Mouse (Mus musculus): ENCODE results near the gene Pde10a. TPM values are rescaled to one million over a fixed set of nuclear protein-coding genes. Genes with fewer than 3 reads are reported as not detected.

Gene Pde10a
- polyA plus RNA-seq, 1 experiment from 2014 or later, result 2.6 TPM

GRCm38 (mm10) chr17:9002438-9002837, 477.3 kb downstream of the Pde10a start:
- H3K4me3 ChIP-seq (ENCODE audit: low read depth, low read length), result no peak overlapping the region
- H3K9me3 ChIP-seq (ENCODE audit: low read depth, low read length), result no peaks in the 10 kb centered on the region
- no peaks in the 10 kb centered on the region for H3K27me3 ChIP-seq (ENCODE audit: insufficient read depth, low read length)
- DNase-seq, result no peak
- no peak overlapping the region for H3K27ac ChIP-seq (ENCODE audit: low read depth)
- no peak for ATAC-seq (ENCODE audit: insufficient read depth)
- no peaks in the 10 kb centered on the region for H3K36me3 ChIP-seq (ENCODE audit: insufficient read depth)
- WGBS, result 70% methylated on average over 4 of the region's 4 CpGs
- no peak for TF ChIP-seq CTCF (IDR thresholded peaks at IDR 0.05; ENCODE audit: low read depth)
- H3K9ac ChIP-seq, result no peak overlapping the region
- H3K4me2 ChIP-seq, result no peak overlapping the region
- H3K4me1 ChIP-seq (ENCODE audit: insufficient read depth), result no peaks in the 10 kb centered on the region

GRCm38 (mm10) chr17:9004516-9004915, 479.3 kb downstream of the Pde10a start:
- no peaks in the 10 kb centered on the region for H3K36me3 ChIP-seq (ENCODE audit: insufficient read depth)
- H3K27ac ChIP-seq (ENCODE audit: low read depth), result no peak overlapping the region
- no peak overlapping the region for H3K4me3 ChIP-seq (ENCODE audit: low read depth, low read length)
- no peak overlapping the region for H3K4me2 ChIP-seq
- no peak for TF ChIP-seq CTCF (IDR thresholded peaks at IDR 0.05; ENCODE audit: low read depth)
- whole genome bisulfite sequencing, result 77% methylated on average over 4 of the region's 4 CpGs
- no peaks in the 10 kb centered on the region for H3K9me3 ChIP-seq (ENCODE audit: low read depth, low read length)
- H3K4me1 ChIP-seq (ENCODE audit: insufficient read depth), result no peaks in the 10 kb centered on the region
- H3K9ac ChIP-seq, result no peak overlapping the region
- H3K27me3 ChIP-seq (ENCODE audit: insufficient read depth, low read length), result no peaks in the 10 kb centered on the region
- ATAC-seq (ENCODE audit: insufficient read depth), result no peak
- no peak for DNase-seq

GRCm38 (mm10) chr17:9023198-9023942, 498.2 kb downstream of the Pde10a start:
- Histone ChIP-seq H3K4me2 (no peak overlapping the region), H3K4me1 (ENCODE audit: insufficient read depth) (no peaks in the 10 kb centered on the region), H3K27me3 (ENCODE audit: insufficient read depth, low read length) (no peaks in the 10 kb centered on the region), H3K4me3 (ENCODE audit: low read depth, low read length) (no peak overlapping the region), H3K9me3 (ENCODE audit: low read depth, low read length) (no peaks in the 10 kb centered on the region), H3K36me3 (ENCODE audit: insufficient read depth) (no peaks in the 10 kb centered on the region), H3K9ac (no peak overlapping the region), H3K27ac (ENCODE audit: low read depth) (no peak overlapping the region)
- peak; percentile 11 for DNase-seq
- ATAC-seq (ENCODE audit: insufficient read depth), result no peak
- no peak for TF ChIP-seq CTCF (IDR thresholded peaks at IDR 0.05; ENCODE audit: low read depth)
- WGBS, result 22% methylated on average over 14 of the region's 14 CpGs

GRCm38 (mm10) chr17:9030181-9030580, 505.0 kb downstream of the Pde10a start:
- DNase-seq, result peak; percentile 16
- no peak for ATAC-seq (ENCODE audit: insufficient read depth)
- Histone ChIP-seq H3K36me3 (ENCODE audit: insufficient read depth) (no peaks in the 10 kb centered on the region), H3K9ac (no peak overlapping the region), H3K4me3 (ENCODE audit: low read depth, low read length) (no peak overlapping the region), H3K9me3 (ENCODE audit: low read depth, low read length) (no peaks in the 10 kb centered on the region), H3K27me3 (ENCODE audit: insufficient read depth, low read length) (no peaks in the 10 kb centered on the region), H3K4me2 (no peak overlapping the region), H3K27ac (ENCODE audit: low read depth) (no peak overlapping the region), H3K4me1 (ENCODE audit: insufficient read depth) (no peaks in the 10 kb centered on the region)
- no peak; the same call in 1 of the 2 replicates for TF ChIP-seq CTCF (IDR thresholded peaks at IDR 0.05; ENCODE audit: low read depth)
- WGBS, result 37% methylated on average over 5 of the region's 5 CpGs

GRCm38 (mm10) chr17:9031241-9032141, 506.3 kb downstream of the Pde10a start:
- no peak overlapping the region for H3K4me3 ChIP-seq (ENCODE audit: low read depth, low read length)
- no peaks in the 10 kb centered on the region for H3K27me3 ChIP-seq (ENCODE audit: insufficient read depth, low read length)
- peak; percentile 93 for TF ChIP-seq CTCF (IDR thresholded peaks at IDR 0.05; ENCODE audit: low read depth)
- H3K27ac ChIP-seq (ENCODE audit: low read depth), result no peak overlapping the region
- no peaks in the 10 kb centered on the region for H3K36me3 ChIP-seq (ENCODE audit: insufficient read depth)
- no peaks in the 10 kb centered on the region for H3K9me3 ChIP-seq (ENCODE audit: low read depth, low read length)
- no peaks in the 10 kb centered on the region for H3K4me1 ChIP-seq (ENCODE audit: insufficient read depth)
- H3K9ac ChIP-seq, result no peak overlapping the region
- 14% methylated on average over 24 of the region's 24 CpGs for WGBS
- peak; percentile 92 for DNase-seq
- H3K4me2 ChIP-seq, result peak overlapping the region; percentile 49
- peak; percentile 82; the same call in 1 of the 2 replicates for ATAC-seq (ENCODE audit: insufficient read depth)

GRCm38 (mm10) chr17:9032362-9033044, 507.3 kb downstream of the Pde10a start:
- Histone ChIP-seq H3K36me3 (ENCODE audit: insufficient read depth) (no peaks in the 10 kb centered on the region), H3K4me3 (ENCODE audit: low read depth, low read length) (no peak overlapping the region), H3K4me2 (no peak overlapping the region), H3K4me1 (ENCODE audit: insufficient read depth) (no peaks in the 10 kb centered on the region), H3K9ac (no peak overlapping the region), H3K9me3 (ENCODE audit: low read depth, low read length) (no peaks in the 10 kb centered on the region), H3K27ac (ENCODE audit: low read depth) (no peak overlapping the region), H3K27me3 (ENCODE audit: insufficient read depth, low read length) (no peaks in the 10 kb centered on the region)
- DNase-seq, result no peak
- TF ChIP-seq CTCF (IDR thresholded peaks at IDR 0.05; ENCODE audit: low read depth), result no peak
- 72% methylated on average over 6 of the region's 6 CpGs for WGBS
- no peak for ATAC-seq (ENCODE audit: insufficient read depth)
